Mouse (Mus musculus) kidney, embryonic 16.5 days (tissue): ENCODE results near the gene Xdh. TPM values are rescaled to one million over a fixed set of nuclear protein-coding genes. Genes with fewer than 3 reads are reported as not detected.

ENCODE experiments used
- ATAC-seq: fragments of 200-750 bp; cut with Nextera tagmentation; 2 replicates; pipeline ENCODE4 v1.8.0; 2017; ENCODE audit warnings: moderate TSS enrichment; ENCODE audit not compliant: low FRiP score, low TSS enrichment
- H3K27ac ChIP-seq: fragments of 300-500 bp; sonication (generic); 2 replicates; pipeline ENCODE4 v1.5.1; 2014; ENCODE audit warnings: low read length
- H3K27me3 ChIP-seq: fragments of 300-500 bp; sonication (generic); 2 replicates; pipeline ENCODE4 v1.6.1; 2014; ENCODE audit warnings: low read length, control low read depth, mixed read lengths; ENCODE audit not compliant: insufficient read depth
- H3K36me3 ChIP-seq: fragments of 300-500 bp; sonication (generic); 2 replicates; pipeline ENCODE4 v1.6.1; 2014; ENCODE audit warnings: low read length, control low read depth, mixed read lengths; ENCODE audit not compliant: insufficient read depth
- H3K4me1 ChIP-seq: fragments of 300-500 bp; sonication (generic); 2 replicates; pipeline ENCODE4 v1.6.1; 2014; ENCODE audit warnings: low read length, control low read depth, mixed read lengths; ENCODE audit not compliant: insufficient read depth
- H3K4me2 ChIP-seq: fragments of 300-500 bp; sonication (generic); replicated peaks from 2 replicates; pipeline ENCODE4 v1.6.1; 2014; ENCODE audit warnings: low read depth, low read length
- H3K4me3 ChIP-seq: fragments of 300-500 bp; sonication (generic); 2 replicates; pipeline ENCODE4 v1.5.1; 2014; ENCODE audit warnings: mild to moderate bottlenecking, low read length
- H3K9ac ChIP-seq: fragments of 300-500 bp; sonication (generic); replicated peaks from 2 replicates; pipeline ENCODE4 v1.6.1; 2014; ENCODE audit warnings: low read length
- H3K9me3 ChIP-seq: fragments of 300-500 bp; sonication (generic); 2 replicates; pipeline ENCODE4 v1.6.1; 2016; ENCODE audit warnings: low read length, control low read depth
- WGBS: fragments of 180-500 bp; shearing (Covaris S2); extraction: QIAGEN DNeasy Blood & Tissue Kit; methylation state at CpG from one replicate; pipeline ENCODE4 v1.1.7; 2014; 5-methylcytosine and 5-hydroxymethylcytosine counted together
- polyA plus RNA-seq: library from polyadenylated mRNA; unstranded; fragments of >200 nt; fragmentation: Nextera tagmentation; extraction: Ambion mirVana; gene quantifications from 2 replicates; pipeline ENCODE4 v1.2.1, GENCODE M21; 2015

The Xdh gene
- polyA plus RNA-seq, 1 experiment from 2014 or later: 2.3 TPM

DNA sequence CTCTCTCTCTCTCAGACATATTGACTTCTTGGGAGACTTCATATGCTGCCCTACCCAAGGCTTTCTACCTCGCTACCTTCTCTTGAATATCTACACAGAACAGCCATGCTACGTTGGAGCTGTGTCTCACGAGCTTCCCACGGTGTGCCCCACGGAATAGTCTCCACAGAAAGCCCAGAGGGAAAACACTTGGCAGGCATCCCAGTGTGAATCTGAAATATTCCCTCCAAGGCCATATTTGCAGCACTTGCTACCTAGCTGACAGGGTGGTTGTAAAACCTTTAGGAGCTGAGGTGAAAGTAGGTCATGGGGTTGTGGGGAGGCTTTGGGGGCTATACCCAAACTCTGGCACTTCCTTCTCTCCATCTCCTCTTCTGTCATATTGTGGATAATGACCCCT lies 3.1 kb downstream of the Xdh start:
- no peak for ATAC-seq
- H3K4me1 ChIP-seq: peaks cover 5% of the 10 kb centered on the region
- no peak overlapping the region for H3K4me2 ChIP-seq
- H3K27me3 ChIP-seq: no peaks in the 10 kb centered on the region
- H3K27ac ChIP-seq: no peak overlapping the region
- no peak overlapping the region for H3K4me3 ChIP-seq
- 70% methylated on average over 5 of the region's 5 CpGs for WGBS
- no peaks in the 10 kb centered on the region for H3K36me3 ChIP-seq
- H3K9me3 ChIP-seq: no peaks in the 10 kb centered on the region
- H3K9ac ChIP-seq: no peak overlapping the region

DNA sequence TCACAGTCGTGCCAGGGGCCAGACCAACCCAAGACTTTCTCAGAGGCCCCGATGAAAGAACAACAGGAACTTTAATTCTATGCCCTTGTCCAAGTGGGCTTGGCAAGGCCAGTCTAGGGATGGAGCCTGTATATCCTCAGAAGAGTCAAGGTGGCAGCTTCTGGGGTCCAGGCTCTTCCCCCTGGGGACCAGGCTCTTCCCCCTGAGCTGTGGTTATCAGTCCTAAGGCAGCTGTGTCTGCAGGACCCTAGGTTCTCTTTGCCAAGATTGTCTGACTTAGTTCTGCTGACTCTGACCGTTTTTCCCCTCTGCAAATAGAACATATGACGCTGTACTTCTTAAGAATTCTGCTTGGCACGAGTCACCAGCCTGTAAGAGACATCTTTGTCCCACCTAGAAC lies 5.3 kb downstream of the Xdh start:
- H3K4me2 ChIP-seq: no peak overlapping the region

DNA sequence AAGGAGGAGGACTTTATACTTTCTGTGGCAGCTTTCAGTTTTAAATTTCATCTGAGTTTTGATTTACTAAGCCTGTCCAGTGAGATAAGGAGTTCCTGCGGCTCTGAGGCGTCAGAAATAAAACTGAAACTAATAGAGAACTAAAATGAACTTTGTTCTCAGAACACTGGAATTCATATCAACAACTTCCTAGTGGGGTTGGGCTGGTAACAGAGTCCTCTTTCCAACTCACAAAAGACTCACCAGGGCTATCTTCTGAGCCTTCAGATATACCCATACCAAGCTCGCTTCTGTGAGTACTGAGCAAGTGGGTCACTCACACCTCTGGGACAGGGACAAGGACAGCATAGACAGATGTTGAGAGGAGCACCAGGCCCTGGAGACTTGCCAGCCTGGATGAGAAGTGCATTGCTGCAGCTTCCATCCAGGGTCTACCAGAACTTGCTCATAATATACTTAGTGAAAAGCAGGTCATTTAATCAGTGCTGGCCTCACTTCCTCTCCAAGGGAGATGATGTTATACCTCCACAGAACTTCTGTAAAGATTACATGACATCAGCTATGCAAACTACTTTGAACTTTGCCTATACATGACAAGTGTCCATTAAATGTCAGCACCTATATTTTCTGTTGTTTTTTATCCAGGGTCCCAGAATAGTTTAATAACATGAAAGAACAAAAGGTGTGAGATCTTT lies 7.6 kb downstream of the Xdh start:
- Histone ChIP-seq H3K27ac (no peak overlapping the region), H3K4me2 (no peak overlapping the region), H3K9me3 (no peaks in the 10 kb centered on the region), H3K36me3 (no peaks in the 10 kb centered on the region), H3K9ac (no peak overlapping the region), H3K4me3 (no peak overlapping the region), H3K27me3 (no peaks in the 10 kb centered on the region), H3K4me1 (no peaks in the 10 kb centered on the region)
- 57% methylated on average over 3 of the region's 3 CpGs for WGBS
- no peak for ATAC-seq

More for the DNA sequence above, 5.3 kb downstream of the Xdh start:
- no peak for ATAC-seq
- H3K27me3 ChIP-seq: no peaks in the 10 kb centered on the region
- no peaks in the 10 kb centered on the region for H3K9me3 ChIP-seq
- H3K27ac ChIP-seq: no peak overlapping the region
- no peaks in the 10 kb centered on the region for H3K36me3 ChIP-seq
- 0 out of 2 replicates have a peak, but pooled peaks cover 3% of the 10 kb centered on the region for H3K4me1 ChIP-seq
- no peak overlapping the region for H3K4me3 ChIP-seq
- no peak overlapping the region for H3K9ac ChIP-seq
- 65% methylated on average over 5 of the region's 5 CpGs for WGBS

DNA sequence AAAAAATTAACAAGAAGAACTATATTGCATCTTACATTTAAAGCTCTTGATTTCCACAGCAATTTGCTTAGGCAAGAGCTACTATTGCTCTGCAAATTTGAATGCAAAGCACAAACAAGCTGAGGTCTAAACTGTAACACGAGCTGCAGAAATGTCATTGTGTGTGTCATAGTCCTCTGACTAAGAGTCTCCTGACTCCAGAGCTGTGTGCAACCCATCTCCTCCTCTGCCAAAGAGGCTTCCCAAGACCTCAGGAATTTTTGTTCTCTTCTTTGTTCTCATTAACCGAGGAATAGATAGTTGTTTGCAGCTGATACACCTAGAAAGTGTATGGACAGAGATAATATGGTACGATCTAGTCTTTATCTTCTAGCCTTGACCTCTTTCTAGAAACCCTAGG lies 8.2 kb downstream of the Xdh start:
- no peaks in the 10 kb centered on the region for H3K27me3 ChIP-seq
- H3K9me3 ChIP-seq: no peaks in the 10 kb centered on the region
- ATAC-seq: no peak
- H3K36me3 ChIP-seq: no peaks in the 10 kb centered on the region
- no peaks in the 10 kb centered on the region for H3K4me1 ChIP-seq
- no peak overlapping the region for H3K27ac ChIP-seq
- H3K4me2 ChIP-seq: no peak overlapping the region
- H3K4me3 ChIP-seq: no peak overlapping the region
- WGBS: 78% methylated on average over 3 of the region's 3 CpGs
- H3K9ac ChIP-seq: no peak overlapping the region

DNA sequence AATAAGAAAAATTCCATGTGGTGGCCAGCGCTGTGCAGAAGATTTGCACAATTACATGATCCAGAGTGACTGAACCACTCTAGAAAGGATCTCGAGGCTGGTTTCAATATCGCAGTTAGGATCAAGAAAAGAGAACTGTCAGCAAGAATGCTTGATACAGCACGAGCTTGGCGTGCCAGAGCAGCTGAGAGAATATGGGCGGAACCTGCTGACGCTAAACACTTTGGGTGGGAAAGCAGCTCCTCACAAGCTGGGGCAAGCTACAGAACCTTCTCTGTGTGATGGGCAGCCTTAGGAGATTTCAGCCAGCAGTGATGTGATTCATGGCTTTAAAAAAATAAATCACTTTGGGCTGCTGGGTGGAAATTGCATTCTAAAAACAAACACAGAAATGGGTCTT lies 12.9 kb downstream of the Xdh start:
- Histone ChIP-seq H3K36me3 (no peaks in the 10 kb centered on the region), H3K27me3 (no peaks in the 10 kb centered on the region), H3K9me3 (no peaks in the 10 kb centered on the region), H3K4me3 (no peak overlapping the region), H3K27ac (no peak overlapping the region), H3K4me1 (no peaks in the 10 kb centered on the region), H3K4me2 (no peak overlapping the region), H3K9ac (no peak overlapping the region)
- 84% methylated on average over 7 of the region's 7 CpGs for WGBS
- ATAC-seq: no peak

DNA sequence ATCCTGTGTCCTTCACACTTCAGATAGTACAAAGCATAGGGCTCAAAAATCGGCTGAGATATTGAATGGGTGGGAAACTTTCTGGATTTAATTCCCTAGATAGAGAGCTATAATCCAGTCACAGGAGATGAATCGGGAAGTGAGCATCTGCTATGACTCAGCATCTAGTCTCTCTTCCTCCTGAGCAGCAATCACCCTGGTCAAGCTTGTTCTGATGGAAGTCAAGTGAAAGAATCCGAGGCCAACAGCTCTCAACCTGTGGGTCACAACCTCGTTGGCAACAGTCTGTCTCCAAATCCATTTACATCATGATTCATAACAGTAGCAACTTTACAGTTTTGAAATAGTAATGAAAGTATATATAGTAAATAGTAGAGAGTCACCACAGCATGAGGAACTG lies 14.8 kb downstream of the Xdh start:
- Histone ChIP-seq H3K36me3 (no peaks in the 10 kb centered on the region), H3K4me2 (no peak overlapping the region), H3K27ac (no peak overlapping the region), H3K4me1 (no peaks in the 10 kb centered on the region), H3K4me3 (no peak overlapping the region), H3K9me3 (no peaks in the 10 kb centered on the region), H3K27me3 (no peaks in the 10 kb centered on the region), H3K9ac (no peak overlapping the region)
- no peak for ATAC-seq
- WGBS: 84% methylated on average over 4 of the region's 4 CpGs

DNA sequence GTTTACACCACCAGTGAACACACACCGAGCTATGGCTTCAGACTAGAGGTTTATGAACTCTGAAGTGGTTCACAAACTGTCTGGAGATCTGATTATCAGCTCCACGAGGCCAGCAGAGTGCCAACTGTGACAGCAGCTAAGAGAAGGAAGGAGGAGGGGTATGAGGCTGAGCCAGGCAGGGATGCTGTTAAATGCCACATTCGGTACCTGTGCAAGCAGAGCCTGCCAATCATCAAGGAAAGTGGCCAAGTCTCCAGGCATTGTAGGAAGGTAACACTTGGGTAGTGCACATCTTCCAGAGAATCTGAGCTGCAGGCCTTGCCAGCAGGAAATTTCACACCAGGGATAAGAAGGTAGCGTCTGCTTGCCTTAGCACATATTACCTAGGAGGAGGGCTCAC lies 15.7 kb downstream of the Xdh start:
- Histone ChIP-seq H3K4me1 (no peaks in the 10 kb centered on the region), H3K4me3 (no peak overlapping the region), H3K36me3 (no peaks in the 10 kb centered on the region), H3K27me3 (no peaks in the 10 kb centered on the region), H3K9me3 (no peaks in the 10 kb centered on the region), H3K9ac (no peak overlapping the region), H3K27ac (no peak overlapping the region), H3K4me2 (no peak overlapping the region)
- 72% methylated on average over 4 of the region's 4 CpGs for WGBS
- ATAC-seq: no peak

DNA sequence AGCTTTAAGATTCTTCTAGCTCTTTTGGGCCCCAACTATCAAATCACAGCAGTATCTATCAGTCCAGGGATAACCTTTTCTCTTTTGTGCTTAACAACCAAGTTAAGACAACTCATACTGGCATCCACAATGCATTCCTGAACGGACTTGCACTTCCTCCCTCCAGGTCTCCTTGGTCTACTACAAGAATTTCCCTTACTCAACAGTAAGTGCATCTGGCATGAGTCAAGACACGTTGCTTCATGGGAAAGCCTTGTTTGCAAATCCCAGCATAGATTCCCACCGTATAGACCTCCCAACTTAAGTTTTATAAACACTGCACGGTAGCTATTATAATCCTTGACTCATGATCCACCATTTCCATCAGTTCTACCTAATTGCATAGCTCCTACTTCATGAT lies 16.4 kb downstream of the Xdh start:
- WGBS: 82% methylated on average over 4 of the region's 4 CpGs
- H3K36me3 ChIP-seq: no peaks in the 10 kb centered on the region

DNA sequence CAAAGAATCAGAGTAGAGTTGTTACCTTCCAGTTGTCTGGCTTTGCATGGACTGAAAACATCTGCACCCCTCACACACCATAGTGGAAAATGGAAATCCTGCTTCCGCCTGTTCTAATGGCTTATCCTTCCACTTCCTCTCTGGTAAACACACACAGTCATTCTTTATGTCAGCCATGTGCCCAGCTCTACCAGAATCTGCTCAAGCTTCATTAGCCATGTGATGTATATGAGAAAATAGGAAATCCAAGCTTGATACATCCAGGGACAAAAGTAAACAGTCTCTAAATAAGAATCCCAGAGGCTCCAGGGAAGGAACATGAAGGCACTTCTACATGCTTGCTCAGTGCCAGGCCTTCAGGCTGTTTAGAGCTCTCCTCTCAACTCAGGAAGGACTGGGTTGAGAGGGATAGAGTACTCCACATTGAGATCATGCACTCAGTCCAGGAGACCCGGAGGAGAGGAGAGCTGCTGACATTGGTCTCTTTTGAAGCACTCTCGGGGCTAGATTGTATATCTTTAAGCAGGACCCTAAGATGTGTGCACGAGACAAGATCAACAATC lies 17.4 kb downstream of the Xdh start:
- Histone ChIP-seq H3K9me3 (no peaks in the 10 kb centered on the region), H3K9ac (no peak overlapping the region), H3K36me3 (no peaks in the 10 kb centered on the region), H3K27ac (no peak overlapping the region), H3K4me1 (no peaks in the 10 kb centered on the region), H3K27me3 (no peaks in the 10 kb centered on the region), H3K4me2 (no peak overlapping the region), H3K4me3 (no peak overlapping the region)
- 55% methylated on average over 4 of the region's 4 CpGs for WGBS
- ATAC-seq: no peak

More for the DNA sequence above, 16.4 kb downstream of the Xdh start:
- no peak overlapping the region for H3K4me2 ChIP-seq
- no peak overlapping the region for H3K4me3 ChIP-seq
- no peaks in the 10 kb centered on the region for H3K9me3 ChIP-seq
- H3K27me3 ChIP-seq: no peaks in the 10 kb centered on the region
- no peak for ATAC-seq
- H3K9ac ChIP-seq: no peak overlapping the region
- no peaks in the 10 kb centered on the region for H3K4me1 ChIP-seq
- H3K27ac ChIP-seq: no peak overlapping the region

DNA sequence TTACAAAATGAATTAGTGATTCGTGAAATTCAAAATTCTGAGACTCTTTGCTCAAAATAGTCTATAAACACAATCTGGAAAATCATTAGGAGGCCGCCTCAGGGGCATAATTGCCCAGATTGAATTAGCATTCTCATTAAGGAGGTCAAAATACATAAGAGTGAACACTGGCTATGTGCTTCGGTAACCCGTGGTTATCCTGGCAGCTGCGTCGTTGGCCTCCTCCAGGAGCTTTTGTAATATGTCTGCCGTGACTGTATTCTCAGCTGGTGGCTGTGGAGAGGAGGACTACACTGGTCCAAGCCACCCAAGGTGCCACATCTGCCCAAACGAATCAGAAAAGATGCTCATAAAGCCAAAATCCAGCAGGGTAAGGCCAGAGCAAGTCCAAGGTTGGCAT lies 30.5 kb downstream of the Xdh start:
- no peak overlapping the region for H3K9ac ChIP-seq
- no peak for ATAC-seq
- no peak overlapping the region for H3K27ac ChIP-seq
- no peak overlapping the region for H3K4me2 ChIP-seq
- WGBS: 41% methylated on average over 8 of the region's 8 CpGs
- H3K27me3 ChIP-seq: no peaks in the 10 kb centered on the region
- H3K4me1 ChIP-seq: 0 out of 2 replicates have a peak, but pooled peaks cover 3% of the 10 kb centered on the region
- H3K4me3 ChIP-seq: no peak overlapping the region
- no peaks in the 10 kb centered on the region for H3K9me3 ChIP-seq
- H3K36me3 ChIP-seq: no peaks in the 10 kb centered on the region
